Mouse (Mus musculus): ENCODE data around the gene Arhgap15. TPM values are rescaled to one million over a fixed set of nuclear protein-coding genes. Genes with fewer than 3 reads are reported as not detected.

The Arhgap15 gene
- 1 to 10 TPM in 1 of 2 experiments, under 1 TPM in 1; 0.39 to 1.2 TPM for total RNA-seq (2021)
- 0.41 and 0.70 TPM in 2 replicates for polyA plus RNA-seq (2012; rRNA removed)
- long read RNA-seq, partial matches to known transcripts: 1 of 2 reads
- long read RNA-seq, other reads (novel, unspliced or antisense): 1 of 2 reads

- H3K9ac ChIP-seq (ENCODE audit: low read depth, low read length): no peak within 1 kb of the TSS
- no peak within 1 kb of the TSS for H3K4me3 ChIP-seq
- DNase-seq: no peak
- no peak within 1 kb of the TSS for H3K27ac ChIP-seq
- H3K79me2 ChIP-seq (replicated peaks; ENCODE audit: control insufficient read depth, insufficient read depth, low read length): no peaks in the 10 kb centered on the region
- H3K27me3 ChIP-seq (ENCODE audit: control insufficient read depth, insufficient read depth, low read length): no peaks in the 10 kb centered on the region
- H3K36me3 ChIP-seq (ENCODE audit: control insufficient read depth, insufficient read depth, low read length): no peaks in the 10 kb centered on the region
- WGBS: 66% methylated on average over 5 of the region's 5 CpGs
- no peaks in the 10 kb centered on the region for H3K4me1 ChIP-seq (ENCODE audit: control insufficient read depth, insufficient read depth, low read length)
- no peak for TF ChIP-seq CTCF (IDR thresholded peaks at IDR 0.05)
- TF ChIP-seq POLR2A (IDR thresholded peaks at IDR 0.05; ENCODE audit: insufficient read depth, low read depth, low read length): no peak
- TF ChIP-seq EP300 (IDR thresholded peaks at IDR 0.05; ENCODE audit: insufficient read depth, low read depth, low read length): no peak
- intact Hi-C loops (cut with DNase I): no loop called here
Observed at GRCm38 (mm10) chr2:43748287-43748983, at the start of gene Arhgap15. TSS of gene Arhgap15 (plus strand) at chr2:43748824.

DNA sequence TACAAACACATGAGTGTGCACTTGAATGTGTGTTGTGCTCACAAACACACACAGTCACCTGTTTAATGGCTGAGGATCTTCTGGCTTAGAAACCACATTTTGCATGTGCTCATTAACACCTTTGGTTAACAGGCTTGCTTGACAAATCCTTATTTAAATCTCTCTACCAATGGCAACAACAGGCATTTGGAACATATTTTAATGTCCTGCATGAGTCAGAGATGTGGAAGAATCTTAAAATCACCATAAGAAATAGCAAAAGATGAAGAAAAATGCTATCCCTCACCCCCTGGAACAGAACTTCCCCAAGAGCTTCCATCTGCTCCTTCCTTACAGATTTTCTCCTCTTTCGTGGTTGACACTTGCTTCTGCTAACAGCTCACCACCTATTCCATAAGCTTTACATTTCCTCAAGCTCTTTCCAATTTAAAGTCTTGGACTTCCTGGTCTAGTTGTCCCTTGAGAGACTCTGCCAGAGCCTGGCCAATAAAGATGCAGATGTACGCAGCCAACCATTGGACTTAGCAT, 35.9 kb upstream of the Arhgap15 start:
- no peak for DNase-seq
- no peak for TF ChIP-seq POLR2A (IDR thresholded peaks at IDR 0.05; ENCODE audit: insufficient read depth, low read depth, low read length)
- no peak for TF ChIP-seq EP300 (IDR thresholded peaks at IDR 0.05; ENCODE audit: insufficient read depth, low read depth, low read length)
- no peak for TF ChIP-seq CTCF (IDR thresholded peaks at IDR 0.05)
- no peaks in the 10 kb centered on the region for H3K36me3 ChIP-seq (ENCODE audit: control insufficient read depth, insufficient read depth, low read length)
- H3K27ac ChIP-seq: no peak overlapping the region
- H3K9ac ChIP-seq (ENCODE audit: low read depth, low read length): no peak overlapping the region
- no peaks in the 10 kb centered on the region for H3K79me2 ChIP-seq (replicated peaks; ENCODE audit: control insufficient read depth, insufficient read depth, low read length)
- H3K4me3 ChIP-seq: no peak overlapping the region
- H3K27me3 ChIP-seq (ENCODE audit: control insufficient read depth, insufficient read depth, low read length): no peaks in the 10 kb centered on the region
- no peaks in the 10 kb centered on the region for H3K4me1 ChIP-seq (ENCODE audit: control insufficient read depth, insufficient read depth, low read length)
- intact Hi-C loops (cut with DNase I): no loop called here
- 79% methylated on average over 2 of the region's 2 CpGs for WGBS

DNA sequence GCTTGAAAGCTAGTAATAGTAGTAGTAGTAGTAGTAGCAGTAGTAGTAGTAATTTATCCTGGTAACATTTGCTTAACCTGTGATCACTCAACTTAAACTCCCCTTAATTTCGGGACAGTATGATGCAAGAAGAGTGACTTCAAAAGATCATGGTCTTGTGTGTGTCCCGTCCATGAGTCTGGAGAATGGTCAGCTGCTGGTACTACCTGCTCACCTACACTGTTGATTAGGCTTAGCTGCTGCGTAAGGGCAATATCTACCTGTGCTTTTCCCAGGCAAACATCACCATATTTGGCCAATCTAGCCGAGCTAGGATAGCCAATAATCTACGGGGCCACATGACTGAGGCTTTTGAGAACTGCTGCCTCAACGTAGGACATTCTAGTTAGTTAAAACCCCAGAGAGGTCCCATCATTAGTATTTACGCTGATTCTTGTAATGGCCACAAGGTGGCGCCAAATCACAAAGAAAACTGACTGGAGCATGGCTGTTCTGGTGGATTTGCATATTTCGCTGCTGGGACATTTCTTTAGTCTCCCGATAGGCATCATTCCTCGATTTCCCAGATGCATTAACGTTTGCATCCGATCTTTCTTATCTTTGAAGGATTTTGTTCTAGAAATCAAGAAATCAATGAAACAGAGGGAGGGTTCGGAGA, 26.0 kb upstream of the Arhgap15 start:
- H3K79me2 ChIP-seq (replicated peaks; ENCODE audit: control insufficient read depth, insufficient read depth, low read length): no peaks in the 10 kb centered on the region
- DNase-seq: peak; percentile 49
- H3K4me3 ChIP-seq: no peak overlapping the region
- intact Hi-C loops (cut with DNase I): loop anchor here (1.0 to 5.0 kb wide), 2 partner anchors 125 to 180 kb away; no protein-coding TSS in a partner anchor
- TF ChIP-seq POLR2A (IDR thresholded peaks at IDR 0.05; ENCODE audit: insufficient read depth, low read depth, low read length) (no peak), CTCF (IDR thresholded peaks at IDR 0.05) (peak; percentile 92), EP300 (IDR thresholded peaks at IDR 0.05; ENCODE audit: insufficient read depth, low read depth, low read length) (no peak)
- WGBS: 15% methylated on average over 14 of the region's 14 CpGs
- H3K27me3 ChIP-seq (ENCODE audit: control insufficient read depth, insufficient read depth, low read length): no peaks in the 10 kb centered on the region
- no peak overlapping the region for H3K9ac ChIP-seq (ENCODE audit: low read depth, low read length)
- H3K36me3 ChIP-seq (ENCODE audit: control insufficient read depth, insufficient read depth, low read length): no peaks in the 10 kb centered on the region
- no peak overlapping the region for H3K27ac ChIP-seq
- H3K4me1 ChIP-seq (ENCODE audit: control insufficient read depth, insufficient read depth, low read length): no peaks in the 10 kb centered on the region

GRCm38 (mm10) chr2:43723104-43723541, 25.5 kb upstream of the Arhgap15 start:
- 60% methylated on average over 7 of the region's 7 CpGs for WGBS
- H3K4me1 ChIP-seq (ENCODE audit: control insufficient read depth, insufficient read depth, low read length): no peaks in the 10 kb centered on the region

DNA sequence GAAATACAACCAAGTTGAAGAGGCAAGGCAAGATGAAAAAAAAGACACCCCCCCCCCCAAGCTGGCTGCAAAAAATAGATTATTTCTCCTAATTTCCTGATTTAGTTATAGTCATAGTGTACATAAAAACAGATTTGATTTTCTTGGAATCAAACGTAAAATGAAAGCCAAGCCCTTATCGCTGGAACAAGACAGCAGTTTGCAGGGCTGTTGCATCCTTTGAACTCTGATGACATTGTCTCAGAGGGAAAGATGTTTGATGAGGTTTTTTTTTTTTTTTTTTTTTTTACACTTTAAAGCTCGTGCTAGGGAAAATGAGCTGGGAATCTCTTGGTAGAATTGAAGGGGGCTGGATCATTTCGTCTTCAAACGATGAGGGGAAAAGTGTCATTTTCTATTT, 21.4 kb upstream of the Arhgap15 start:
- TF ChIP-seq POLR2A (IDR thresholded peaks at IDR 0.05; ENCODE audit: insufficient read depth, low read depth, low read length) (no peak), EP300 (IDR thresholded peaks at IDR 0.05; ENCODE audit: insufficient read depth, low read depth, low read length) (no peak), CTCF (IDR thresholded peaks at IDR 0.05) (no peak)
- Histone ChIP-seq H3K79me2 (replicated peaks; ENCODE audit: control insufficient read depth, insufficient read depth, low read length) (no peaks in the 10 kb centered on the region), H3K36me3 (ENCODE audit: control insufficient read depth, insufficient read depth, low read length) (no peaks in the 10 kb centered on the region), H3K9ac (ENCODE audit: low read depth, low read length) (no peak overlapping the region), H3K27me3 (ENCODE audit: control insufficient read depth, insufficient read depth, low read length) (no peaks in the 10 kb centered on the region), H3K4me3 (no peak overlapping the region), H3K27ac (no peak overlapping the region), H3K4me1 (ENCODE audit: control insufficient read depth, insufficient read depth, low read length) (no peaks in the 10 kb centered on the region)
- intact Hi-C loops (cut with DNase I): no loop called here
- DNase-seq: no peak
- 55% methylated on average over 5 of the region's 5 CpGs for WGBS

More at GRCm38 (mm10) chr2:43723104-43723541, 25.5 kb upstream of the Arhgap15 start:
- intact Hi-C loops (cut with DNase I): loop anchor here (5.0 kb wide), 1 partner anchor 124 kb away; no protein-coding TSS in a partner anchor
- Histone ChIP-seq H3K27me3 (ENCODE audit: control insufficient read depth, insufficient read depth, low read length) (no peaks in the 10 kb centered on the region), H3K36me3 (ENCODE audit: control insufficient read depth, insufficient read depth, low read length) (no peaks in the 10 kb centered on the region), H3K9ac (ENCODE audit: low read depth, low read length) (no peak overlapping the region), H3K4me3 (no peak overlapping the region), H3K79me2 (replicated peaks; ENCODE audit: control insufficient read depth, insufficient read depth, low read length) (no peaks in the 10 kb centered on the region), H3K27ac (no peak overlapping the region)
- TF ChIP-seq POLR2A (IDR thresholded peaks at IDR 0.05; ENCODE audit: insufficient read depth, low read depth, low read length) (no peak), EP300 (IDR thresholded peaks at IDR 0.05; ENCODE audit: insufficient read depth, low read depth, low read length) (no peak), CTCF (IDR thresholded peaks at IDR 0.05) (no peak)
- no peak for DNase-seq

Data from heart, adult 2 months (tissue).